Mouse (Mus musculus) liver, adult 2 months (tissue): ENCODE data around the gene Ero1l. TPM values are rescaled to one million over a fixed set of nuclear protein-coding genes. Genes with fewer than 3 reads are reported as not detected.

Experiments used
- DNase-seq: peaks from one replicate; pipeline ENCODE4 v3.0.0-alpha.2; 2011; ENCODE audit warnings: low read depth, low spot score; ENCODE audit errors: extremely low read depth
- H3K27ac ChIP-seq: fragments of 200-500 bp; replicated peaks from 2 replicates; pipeline ENCODE4 v1.5.1; 2012; ENCODE audit warnings: low read depth, mild to moderate bottlenecking, control low read depth, inconsistent platforms, low read length; ENCODE audit not compliant: insufficient read depth
- H3K27me3 ChIP-seq: fragments of 200-500 bp; 2 replicates; pipeline ENCODE4 v1.6.1; 2012; ENCODE audit warnings: mild to moderate bottlenecking, moderate library complexity, low read length, inconsistent platforms; ENCODE audit not compliant: control insufficient read depth, insufficient read depth
- H3K36me3 ChIP-seq: fragments of 200-500 bp; 2 replicates; pipeline ENCODE4 v1.6.1; 2012; ENCODE audit warnings: low read length, inconsistent platforms; ENCODE audit not compliant: control insufficient read depth, insufficient read depth
- H3K4me1 ChIP-seq: fragments of 200-500 bp; 2 replicates; pipeline ENCODE4 v1.6.1; 2011; ENCODE audit warnings: low read length; ENCODE audit not compliant: control insufficient read depth, insufficient read depth
- H3K4me3 ChIP-seq: fragments of 200-500 bp; 2 replicates; pipeline ENCODE4 v1.5.1; 2011; ENCODE audit warnings: low read depth, mild to moderate bottlenecking, control low read depth, low read length, moderate library complexity; ENCODE audit not compliant: insufficient read depth
- H3K79me2 ChIP-seq: fragments of 200-500 bp; 2 replicates; pipeline ENCODE4 v1.6.1; 2012; ENCODE audit warnings: inconsistent platforms, mild to moderate bottlenecking, low read length, moderate library complexity; ENCODE audit not compliant: control insufficient read depth, insufficient read depth
- H3K9ac ChIP-seq: fragments of 200-500 bp; 2 replicates; pipeline ENCODE4 v1.6.1; 2012; ENCODE audit warnings: low read depth, mild to moderate bottlenecking, control low read depth, inconsistent platforms, low read length
- CTCF ChIP-seq: fragments of 200-500 bp; IDR thresholded peaks from 2 replicates; pipeline ENCODE4 v1.5.1; 2011; ENCODE audit warnings: low read depth, low read length, control low read depth
- POLR2A ChIP-seq: fragments of 200-500 bp; IDR thresholded peaks from 2 replicates; pipeline ENCODE4 v1.6.1; 2011; ENCODE audit warnings: low read length, control low read depth; ENCODE audit not compliant: insufficient read depth; ENCODE audit errors: extremely low read depth
- WGBS: fragments of 180-500 bp; shearing (Covaris S2); methylation state at CpG from one replicate; pipeline ENCODE4 v1.1.7; 2018; 5-methylcytosine and 5-hydroxymethylcytosine counted together
- polyA plus RNA-seq: library from polyadenylated mRNA; depleted of rRNA; stranded (reverse); fragments of >200 nt; gene quantifications from 2 replicates; pipeline ENCODE4 v1.2.3, GENCODE M21; 2012
- total RNA-seq: library from RNA; depleted of rRNA; stranded (reverse); fragments of >200 nt; gene quantifications from 2 replicates; pipeline ENCODE4 v1.2.3, GENCODE M21; 2014

Gene Ero1l
- total and polyA plus RNA-seq, 2 experiments, result 4.1 to 16.1 TPM

GRCm38 (mm10) chr14:45329589-45330181 is 11.1 kb upstream of the Ero1l start, which contains the start of gene Psmc6:
TSS of gene Psmc6 (plus strand) at chr14:45329788.
- WGBS, result under 1% methylated on average over 44 of the region's 44 CpGs
- H3K79me2 ChIP-seq, result peaks cover 9% of the 10 kb centered on the region; the same call in 1 of the 2 replicates
- peak within 1 kb of the TSS; percentile 94 for H3K4me3 ChIP-seq
- H3K4me1 ChIP-seq, result no peaks in the 10 kb centered on the region; the same call in 1 of the 2 replicates
- H3K9ac ChIP-seq, result peak within 1 kb of the TSS; percentile 93
- TF ChIP-seq CTCF (peak; percentile 92), POLR2A (peak; percentile 71)
- H3K27ac ChIP-seq, result peak within 1 kb of the TSS; percentile 84
- peak; percentile 85 for DNase-seq
- H3K36me3 ChIP-seq, result peaks cover 25% of the 10 kb centered on the region
- no peaks in the 10 kb centered on the region for H3K27me3 ChIP-seq

- no peaks in the 10 kb centered on the region; the same call in 1 of the 2 replicates for H3K4me1 ChIP-seq
- 12% methylated on average over 8 of the region's 8 CpGs for WGBS
- H3K4me3 ChIP-seq, result peak overlapping the region; percentile 39
- TF ChIP-seq POLR2A, result no peak
- no peak for TF ChIP-seq CTCF
- peak overlapping the region; percentile 30 for H3K27ac ChIP-seq
- peak overlapping the region; percentile 17; the same call in 1 of the 2 replicates for H3K9ac ChIP-seq
- no peaks in the 10 kb centered on the region for H3K27me3 ChIP-seq
- H3K36me3 ChIP-seq, result peaks cover 21% of the 10 kb centered on the region
- DNase-seq, result peak; percentile 69
- H3K79me2 ChIP-seq, result peaks cover 9% of the 10 kb centered on the region; the same call in 1 of the 2 replicates
These were observed 10.5 kb upstream of the Ero1l start for GRCm38 (mm10) chr14:45329018-45329588.

- 95% methylated on average over 4 of the region's 4 CpGs for WGBS
- Histone ChIP-seq H3K27me3 (no peaks in the 10 kb centered on the region), H3K4me3 (no peak overlapping the region), H3K4me1 (no peaks in the 10 kb centered on the region; the same call in 1 of the 2 replicates), H3K9ac (no peak overlapping the region), H3K36me3 (peaks cover 15% of the 10 kb centered on the region), H3K79me2 (peaks cover 9% of the 10 kb centered on the region; the same call in 1 of the 2 replicates), H3K27ac (no peak overlapping the region)
- TF ChIP-seq POLR2A, result no peak
- no peak for DNase-seq
These were observed 9.6 kb upstream of the Ero1l start for GRCm38 (mm10) chr14:45328072-45328713.

GRCm38 (mm10) chr14:45325471-45325870 is 6.9 kb upstream of the Ero1l start:
- peaks cover 6% of the 10 kb centered on the region; the same call in 1 of the 2 replicates for H3K79me2 ChIP-seq
- no peak overlapping the region for H3K9ac ChIP-seq
- no peaks in the 10 kb centered on the region; the same call in 1 of the 2 replicates for H3K4me1 ChIP-seq
- DNase-seq, result peak; percentile 85
- no peak overlapping the region for H3K27ac ChIP-seq
- H3K27me3 ChIP-seq, result no peaks in the 10 kb centered on the region
- no peaks in the 10 kb centered on the region for H3K36me3 ChIP-seq
- H3K4me3 ChIP-seq, result no peak overlapping the region
- no peak for TF ChIP-seq CTCF
- TF ChIP-seq POLR2A, result no peak

GRCm38 (mm10) chr14:45323320-45323719 is 4.7 kb upstream of the Ero1l start:
- TF ChIP-seq CTCF (no peak), POLR2A (no peak)
- H3K9ac ChIP-seq, result no peak overlapping the region
- no peak overlapping the region for H3K27ac ChIP-seq
- H3K36me3 ChIP-seq, result no peaks in the 10 kb centered on the region
- no peaks in the 10 kb centered on the region for H3K27me3 ChIP-seq
- no peak overlapping the region for H3K4me3 ChIP-seq
- H3K79me2 ChIP-seq, result no peaks in the 10 kb centered on the region
- DNase-seq, result no peak
- H3K4me1 ChIP-seq, result no peaks in the 10 kb centered on the region; the same call in 1 of the 2 replicates
- 93% methylated on average over 3 of the region's 3 CpGs for WGBS

GRCm38 (mm10) chr14:45322450-45322849 is 3.9 kb upstream of the Ero1l start:
- H3K9ac ChIP-seq, result no peak overlapping the region
- no peak for DNase-seq
- 90% methylated on average over 2 of the region's 2 CpGs for WGBS
- no peak overlapping the region for H3K27ac ChIP-seq
- peaks cover 5% of the 10 kb centered on the region; the same call in 1 of the 2 replicates for H3K79me2 ChIP-seq
- H3K4me1 ChIP-seq, result no peaks in the 10 kb centered on the region; the same call in 1 of the 2 replicates
- H3K36me3 ChIP-seq, result no peaks in the 10 kb centered on the region
- no peak for TF ChIP-seq CTCF
- H3K4me3 ChIP-seq, result no peak overlapping the region
- no peaks in the 10 kb centered on the region for H3K27me3 ChIP-seq
